Mouse (Mus musculus) C2C12 (cell line): ENCODE data around the gene Insm1. TPM values are rescaled to one million over a fixed set of nuclear protein-coding genes. Genes with fewer than 3 reads are reported as not detected.

Experiments
- H3K27me3 ChIP-seq: one replicate; pipeline ENCODE4 v1.6.1; 2011; ENCODE audit not compliant: control insufficient read depth, insufficient read depth, insufficient read length
- H3K36me3 ChIP-seq: one replicate; pipeline ENCODE4 v1.6.1; 2011; ENCODE audit not compliant: control insufficient read depth, insufficient read depth
- H3K4me3 ChIP-seq: one replicate; pipeline ENCODE4 v1.5.1; 2011; ENCODE audit warnings: mild to moderate bottlenecking, control low read depth; ENCODE audit not compliant: poor library complexity, insufficient read depth, severe bottlenecking
- H3K79me2 ChIP-seq: one replicate; pipeline ENCODE4 v1.6.1; 2011; ENCODE audit not compliant: control insufficient read depth, insufficient read depth
- H3K79me3 ChIP-seq: one replicate; pipeline ENCODE4 v1.6.1; 2011; ENCODE audit warnings: low read depth, control low read depth
- H3ac ChIP-seq: one replicate; pipeline ENCODE3; 2011; ENCODE audit warnings: low read depth; ENCODE audit not compliant: control insufficient read depth, insufficient read length
- CEBPB ChIP-seq: IDR thresholded peaks from one replicate; pipeline ENCODE4 v1.6.1; 2011; ENCODE audit warnings: low read depth, mild to moderate bottlenecking, control low read depth, moderate library complexity
- CTCF ChIP-seq: IDR thresholded peaks from one replicate; pipeline ENCODE4 v1.5.1; 2011; ENCODE audit not compliant: control insufficient read depth, insufficient read depth, insufficient read length
- FOSL1 ChIP-seq: IDR thresholded peaks from one replicate; pipeline ENCODE4 v1.8.0; 2011; ENCODE audit warnings: mild to moderate bottlenecking, low read length; ENCODE audit not compliant: poor library complexity, insufficient read depth, severe bottlenecking
- MAX ChIP-seq: IDR thresholded peaks from one replicate; pipeline ENCODE4 v1.6.1; 2011; ENCODE audit warnings: mild to moderate bottlenecking, control low read depth
- MYOD1 ChIP-seq: IDR thresholded peaks from one replicate; pipeline ENCODE4 v1.6.1; 2011; ENCODE audit warnings: low read depth; ENCODE audit not compliant: control insufficient read depth, insufficient read length
- MYOG ChIP-seq: IDR thresholded peaks from one replicate; pipeline ENCODE4 v1.6.1; 2011; ENCODE audit not compliant: control insufficient read depth, insufficient read length; ENCODE audit errors: extremely low read depth
- USF1 ChIP-seq: IDR thresholded peaks from one replicate; pipeline ENCODE4 v1.6.1; 2011; ENCODE audit warnings: low read depth, mild to moderate bottlenecking, control low read depth, moderate library complexity
- long read RNA-seq, 2 experiments: library from polyadenylated mRNA; unstranded; transcript quantifications; one replicate each; pipeline ENCODE4 v2.0.0; 2019 to 2020
- polyA plus RNA-seq: library from polyadenylated mRNA; unstranded; fragments of >200 nt; fragmentation: generic; extraction: Trizol; gene quantifications from one replicate; pipeline ENCODE4 v1.2.1, GENCODE M21; 2012; ENCODE audit warnings: missing spikeins

Insm1 gene
- polyA plus RNA-seq: not detected
- long read RNA-seq, experiment 1: 0 reads
- long read RNA-seq, experiment 2: 0 reads

- H3K79me3 ChIP-seq: no peaks in the 10 kb centered on the region
- peaks cover 53% of the 10 kb centered on the region for H3K27me3 ChIP-seq
- TF ChIP-seq MYOG (no peak), MAX (no peak), CTCF (no peak), FOSL1 (no peak)
- H3K79me2 ChIP-seq: no peaks in the 10 kb centered on the region
- no peak within 1 kb of the TSS for H3ac ChIP-seq
- H3K36me3 ChIP-seq: no peaks in the 10 kb centered on the region
- no peak within 1 kb of the TSS for H3K4me3 ChIP-seq
Measured at GRCm38 (mm10) chr2:146221076-146221928, at the start of gene Insm1. Insm1 (plus strand) TSS chr2:146221921.

GRCm38 (mm10) chr2:146172106-146172505, 49.6 kb upstream of the Insm1 start:
- no peaks in the 10 kb centered on the region for H3K36me3 ChIP-seq
- no peaks in the 10 kb centered on the region for H3K79me3 ChIP-seq
- no peak overlapping the region for H3K4me3 ChIP-seq
- TF ChIP-seq CEBPB (no peak), MYOD1 (no peak), MAX (no peak), FOSL1 (no peak), USF1 (no peak), CTCF (no peak), MYOG (no peak)
- H3K27me3 ChIP-seq: peaks cover 4% of the 10 kb centered on the region
- no peak overlapping the region for H3ac ChIP-seq
- H3K79me2 ChIP-seq: no peaks in the 10 kb centered on the region

GRCm38 (mm10) chr2:146174173-146174572, 47.5 kb upstream of the Insm1 start:
- Histone ChIP-seq H3ac (no peak overlapping the region), H3K79me2 (no peaks in the 10 kb centered on the region), H3K36me3 (no peaks in the 10 kb centered on the region), H3K4me3 (no peak overlapping the region), H3K27me3 (peaks cover 4% of the 10 kb centered on the region), H3K79me3 (no peaks in the 10 kb centered on the region)
- TF ChIP-seq FOSL1 (no peak), USF1 (no peak), MYOD1 (no peak), CTCF (no peak), MYOG (no peak), CEBPB (no peak), MAX (no peak)

GRCm38 (mm10) chr2:146178718-146179117, 43.0 kb upstream of the Insm1 start:
- H3K4me3 ChIP-seq: no peak overlapping the region
- no peaks in the 10 kb centered on the region for H3K79me3 ChIP-seq
- TF ChIP-seq MAX (no peak), MYOD1 (no peak), USF1 (no peak), MYOG (no peak), CEBPB (no peak), CTCF (no peak), FOSL1 (no peak)
- H3K79me2 ChIP-seq: no peaks in the 10 kb centered on the region
- H3ac ChIP-seq: no peak overlapping the region
- no peaks in the 10 kb centered on the region for H3K36me3 ChIP-seq
- H3K27me3 ChIP-seq: peaks cover 10% of the 10 kb centered on the region

- no peak overlapping the region for H3ac ChIP-seq
- TF ChIP-seq MYOD1 (no peak), MYOG (no peak), FOSL1 (no peak), CTCF (no peak), USF1 (no peak), MAX (no peak), CEBPB (no peak)
- no peaks in the 10 kb centered on the region for H3K36me3 ChIP-seq
- no peak overlapping the region for H3K4me3 ChIP-seq
- H3K79me3 ChIP-seq: no peaks in the 10 kb centered on the region
- peaks cover 14% of the 10 kb centered on the region for H3K27me3 ChIP-seq
- H3K79me2 ChIP-seq: no peaks in the 10 kb centered on the region
Measured at GRCm38 (mm10) chr2:146183830-146184793, 37.6 kb upstream of the Insm1 start.
